Mouse (Mus musculus): ENCODE results near the gene Sufu.
A peak's percentile ranks its signal among the peaks of the same experiment; 100 is the strongest.

The Sufu gene

GRCm38 (mm10) chr19:46396686-46397435 lies at the start of gene Sufu:
Gene Sufu (plus strand): TSS chr19:46396896.
- DNase-seq, result peak; percentile 99

GRCm38 (mm10) chr19:46347146-46347545 lies 49.5 kb upstream of the Sufu start:
- DNase-seq, result no peak

GRCm38 (mm10) chr19:46347936-46348668 lies 48.6 kb upstream of the Sufu start:
- DNase-seq, result no peak

GRCm38 (mm10) chr19:46348761-46349458 lies 47.8 kb upstream of the Sufu start:
- peak; percentile 96 for DNase-seq

GRCm38 (mm10) chr19:46349550-46349949 lies 47.1 kb upstream of the Sufu start:
- no peak for DNase-seq

GRCm38 (mm10) chr19:46350168-46350932 lies 46.3 kb upstream of the Sufu start, which contains the start of gene 2310034G01Rik:
Gene 2310034G01Rik (minus strand): TSS chr19:46350302.
- DNase-seq, result no peak

GRCm38 (mm10) chr19:46356701-46357138 lies 40.0 kb upstream of the Sufu start:
- DNase-seq, result peak; percentile 95

GRCm38 (mm10) chr19:46357344-46358280 lies 39.1 kb upstream of the Sufu start:
- DNase-seq, result no peak

- DNase-seq, result no peak
These were observed 38.3 kb upstream of the Sufu start for GRCm38 (mm10) chr19:46358381-46358780.

- DNase-seq, result no peak
These were observed 34.6 kb upstream of the Sufu start for GRCm38 (mm10) chr19:46362104-46362503.

- no peak for DNase-seq
These were observed 33.2 kb upstream of the Sufu start for GRCm38 (mm10) chr19:46363294-46364009.

GRCm38 (mm10) chr19:46367798-46368590 lies 28.7 kb upstream of the Sufu start:
- peak; percentile 75 for DNase-seq

- DNase-seq, result peak; percentile 63
These were observed 27.5 kb upstream of the Sufu start for GRCm38 (mm10) chr19:46369204-46369603.

- DNase-seq, result no peak
These were observed 22.1 kb upstream of the Sufu start for GRCm38 (mm10) chr19:46374477-46375088.

- DNase-seq, result no peak
These were observed 21.2 kb upstream of the Sufu start for GRCm38 (mm10) chr19:46375489-46375888.

- DNase-seq, result no peak
These were observed 20.8 kb upstream of the Sufu start for GRCm38 (mm10) chr19:46375891-46376290.

- no peak for DNase-seq
These were observed 14.4 kb upstream of the Sufu start for GRCm38 (mm10) chr19:46382275-46382674.

- DNase-seq, result no peak
These were observed 6.8 kb upstream of the Sufu start for GRCm38 (mm10) chr19:46389872-46390271.

- no peak for DNase-seq
These were observed 4.7 kb upstream of the Sufu start for GRCm38 (mm10) chr19:46392018-46392417.

All from right cerebral cortex, adult 18-20 months (tissue).